Mouse (Mus musculus) naive thymus-derived CD4-positive, alpha-beta T cell, adult 2 months (primary cell): ENCODE data around the gene Zbtb42.

Experiments
- DNase-seq: peaks from one replicate; pipeline ENCODE4 v3.0.0-alpha.2; 2011; ENCODE audit warnings: low read depth

Gene Zbtb42

DNA sequence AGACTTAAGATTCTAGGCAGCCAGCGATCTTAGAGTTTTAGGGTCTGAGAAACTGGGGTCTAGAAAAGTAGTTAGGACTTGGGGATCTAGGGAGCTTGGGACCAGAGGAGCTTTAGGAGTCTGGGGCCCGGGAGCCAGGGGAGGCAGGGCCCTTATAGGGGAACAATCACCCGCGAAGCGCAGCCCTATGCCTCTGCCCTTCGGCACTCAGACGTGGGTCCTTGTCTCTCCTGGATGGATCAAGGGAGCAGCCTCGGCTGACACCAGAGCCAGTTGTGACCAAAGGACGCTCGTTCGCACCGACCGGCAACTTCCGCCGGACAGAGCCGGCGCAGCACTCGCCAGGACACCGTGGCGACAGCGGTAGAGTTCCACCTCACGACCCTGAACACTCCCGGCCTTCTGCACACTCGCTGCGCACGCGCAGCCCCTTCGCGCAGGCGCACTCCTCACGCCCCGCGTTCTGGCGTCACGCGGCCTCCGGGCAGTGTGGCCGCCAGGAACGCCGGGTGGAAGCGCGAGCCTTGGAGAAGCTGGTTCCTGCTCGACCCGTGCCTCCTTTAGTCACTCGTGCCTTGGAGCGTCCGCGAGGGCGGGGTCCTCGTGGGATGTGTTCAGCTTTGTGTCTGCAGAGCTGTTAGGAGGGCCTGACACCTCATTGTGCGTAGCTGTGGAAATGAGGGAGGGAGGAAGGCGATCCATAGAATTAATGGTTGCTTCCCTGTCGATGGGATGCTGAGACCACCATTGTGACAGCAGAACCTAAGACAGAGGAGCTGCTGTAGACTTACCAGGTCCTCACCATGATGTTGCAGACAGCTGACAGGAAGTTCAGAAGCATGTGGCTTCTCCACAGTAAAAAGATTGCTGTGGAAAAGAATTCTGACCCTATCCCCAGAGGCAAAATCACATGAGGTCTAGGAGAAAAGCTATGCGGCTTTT is 14.8 kb downstream of the Zbtb42 start:
- DNase-seq: peak; percentile 94

DNA sequence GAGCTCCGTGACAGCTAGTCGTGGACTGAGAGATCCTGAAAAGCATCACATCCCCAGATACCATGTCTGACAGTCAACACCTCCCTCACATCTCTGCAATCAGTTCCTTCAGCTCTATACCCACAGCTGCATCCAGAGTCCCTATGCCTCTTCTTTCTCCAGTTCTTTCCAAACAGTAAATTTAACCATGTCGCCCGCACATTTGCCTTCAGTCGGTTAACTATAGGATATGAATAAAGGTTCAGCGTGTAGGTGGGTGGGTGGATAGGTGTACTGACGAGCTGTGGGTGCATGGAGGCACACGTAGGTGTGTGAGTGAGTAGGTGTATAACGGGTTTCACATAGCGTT is 15.5 kb downstream of the Zbtb42 start:
- no peak for DNase-seq

GRCm38 (mm10) chr12:112696806-112697425 is 18.3 kb downstream of the Zbtb42 start:
- no peak for DNase-seq

DNA sequence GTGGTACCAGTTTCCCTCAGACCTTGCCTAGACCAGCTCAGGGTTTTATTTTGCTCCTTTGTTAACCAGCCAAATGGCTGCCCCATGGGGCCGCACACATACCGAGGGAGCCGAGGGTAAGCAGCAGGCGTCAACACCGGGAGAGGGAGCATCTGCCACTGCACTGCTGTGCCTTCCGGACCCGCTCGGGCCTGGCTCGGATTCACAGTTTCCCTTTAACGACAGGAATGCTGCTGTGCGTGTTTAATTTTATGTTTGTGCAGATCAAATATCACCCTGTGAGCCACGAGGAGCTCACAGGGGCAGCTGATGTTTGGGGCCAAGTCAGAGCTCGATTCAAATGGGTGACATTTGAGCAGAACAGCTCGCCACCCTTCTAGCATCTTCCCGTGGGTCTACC is 21.9 kb downstream of the Zbtb42 start:
- no peak for DNase-seq

- DNase-seq: no peak
Observed at GRCm38 (mm10) chr12:112702374-112703320, 24.0 kb downstream of the Zbtb42 start.

DNA sequence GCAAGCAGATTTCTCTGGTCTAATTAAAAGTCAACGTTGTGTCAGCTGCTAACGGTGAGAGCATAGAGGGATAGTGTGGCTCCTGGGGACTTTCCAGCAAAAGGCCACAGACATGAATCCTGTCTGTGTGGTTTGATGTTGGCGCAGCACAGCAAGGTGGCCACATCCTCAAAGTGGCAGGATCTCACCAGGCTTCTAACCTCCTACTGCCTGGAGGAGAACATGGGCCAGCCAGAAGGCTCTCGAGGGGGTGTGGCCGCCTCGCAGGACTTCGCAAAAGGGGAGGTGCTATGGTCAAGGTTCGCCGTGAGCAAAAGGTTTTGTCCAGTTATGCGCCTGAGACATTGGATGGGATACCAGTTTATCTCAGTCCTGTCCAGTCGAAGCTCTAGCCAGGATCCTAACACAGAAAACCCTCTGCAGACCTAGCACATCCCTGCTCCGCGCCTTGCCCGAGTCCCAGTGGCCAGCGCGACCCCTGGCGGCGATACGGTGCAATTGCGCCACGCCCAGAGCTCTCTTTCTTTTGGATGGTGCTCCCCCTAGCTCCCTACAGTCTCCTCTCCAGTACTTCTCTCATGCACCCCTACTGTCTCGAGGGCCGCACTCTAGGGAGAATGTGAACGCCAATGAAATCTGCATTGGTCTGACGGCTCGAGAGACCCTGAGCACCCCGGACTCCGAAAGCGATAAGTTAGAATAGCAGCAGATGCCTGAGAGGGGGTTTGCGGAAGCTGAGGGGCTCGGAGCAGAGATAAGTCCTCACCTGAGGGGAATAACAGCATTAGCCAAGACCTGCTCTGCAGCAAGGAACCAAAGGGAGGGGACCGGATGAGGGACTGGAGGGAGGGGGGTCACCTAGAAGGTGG is 28.3 kb downstream of the Zbtb42 start:
- peak; percentile 88 for DNase-seq

GRCm38 (mm10) chr12:112707573-112707869 is 28.9 kb downstream of the Zbtb42 start:
- DNase-seq: no peak

DNA sequence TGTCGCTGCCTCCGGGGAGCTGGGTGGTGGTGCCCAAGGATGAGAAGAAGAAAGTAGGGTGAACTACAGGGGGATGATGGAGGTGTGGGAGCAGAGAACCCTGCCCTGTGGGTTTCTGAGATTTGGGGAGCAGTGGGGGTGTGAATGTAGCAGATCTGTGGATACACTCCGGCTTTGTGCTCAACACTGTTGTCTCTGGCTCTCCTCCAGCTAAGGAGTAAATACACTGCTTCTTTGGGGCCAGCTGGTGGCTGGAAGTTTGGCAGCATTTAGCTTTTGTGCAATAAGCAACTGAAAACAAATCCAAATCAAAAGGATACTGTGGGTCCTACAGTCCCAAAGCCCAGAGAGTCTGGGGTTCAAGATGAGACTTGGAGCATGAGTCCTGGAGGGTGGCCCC is 35.4 kb downstream of the Zbtb42 start:
- DNase-seq: no peak

DNA sequence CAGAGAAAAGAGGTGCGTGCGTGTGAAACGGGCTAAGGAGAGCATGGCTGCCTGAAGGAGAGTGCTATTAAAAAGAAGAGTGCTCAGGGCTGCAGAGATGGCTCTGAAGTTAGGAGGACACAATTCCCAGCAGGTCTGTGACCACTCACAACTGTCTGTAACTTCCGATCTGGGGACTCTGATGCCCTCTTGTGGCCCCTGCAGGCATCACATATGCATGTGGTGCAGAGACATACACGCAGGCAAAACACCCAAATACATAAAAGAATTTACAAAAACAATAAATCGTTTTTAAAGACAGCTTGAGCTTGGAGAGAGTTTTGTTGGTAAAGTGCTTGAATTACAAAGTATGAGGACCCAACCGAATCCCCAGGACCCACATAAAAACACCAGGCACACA is 38.5 kb downstream of the Zbtb42 start:
- peak; percentile 69 for DNase-seq

- no peak for DNase-seq
Observed at GRCm38 (mm10) chr12:112718995-112719394, 40.4 kb downstream of the Zbtb42 start.

DNA sequence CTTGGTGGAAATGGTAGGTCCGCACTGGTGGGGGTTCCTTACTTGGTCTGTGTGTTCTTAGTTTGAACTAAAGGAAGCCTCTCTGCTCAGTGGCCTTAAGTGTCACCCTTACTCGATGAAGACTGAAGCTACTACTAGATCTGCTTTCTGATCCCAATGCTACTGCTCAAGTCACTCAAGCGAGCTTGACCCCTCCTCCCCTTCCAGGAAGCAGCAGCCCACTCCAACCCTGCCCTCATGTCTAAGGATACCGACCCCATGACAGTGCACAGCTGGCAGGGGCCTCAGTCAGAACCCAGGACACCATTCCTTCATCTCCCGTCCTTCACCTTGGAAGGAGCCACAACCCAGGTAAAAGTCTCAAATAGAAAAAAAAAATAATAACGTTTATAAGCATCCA is 41.6 kb downstream of the Zbtb42 start, which contains the start of gene Cep170b:
TSS of gene Cep170b (plus strand) at position 240 of the 400 bp plus-strand sequence.
- DNase-seq: no peak

DNA sequence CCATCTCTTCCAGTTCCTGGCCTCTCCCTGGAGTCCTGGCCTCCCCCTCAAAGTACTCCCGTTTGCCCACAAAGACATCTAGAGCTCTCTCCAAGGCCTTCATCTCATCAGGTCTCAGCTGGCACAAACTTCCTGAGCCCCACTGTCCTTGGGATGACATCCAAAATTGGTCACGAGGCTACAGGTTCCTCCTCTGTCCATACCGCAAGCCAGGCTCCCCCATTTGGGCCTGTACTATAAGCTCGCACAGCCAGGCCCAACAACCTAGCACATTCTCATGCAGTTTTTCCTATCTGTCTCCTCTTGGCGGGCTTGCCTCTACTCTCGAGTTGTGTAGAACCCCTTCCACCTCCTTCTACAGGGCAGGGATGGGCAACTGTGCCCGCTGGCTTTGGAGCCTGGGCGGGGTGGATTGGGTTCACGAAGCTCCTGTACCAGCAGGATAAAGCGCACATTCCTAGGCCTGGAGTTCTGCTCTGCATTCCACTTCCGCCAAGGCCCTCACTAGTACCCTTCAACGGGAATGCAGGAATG is 42.3 kb downstream of the Zbtb42 start:
- DNase-seq: no peak

DNA sequence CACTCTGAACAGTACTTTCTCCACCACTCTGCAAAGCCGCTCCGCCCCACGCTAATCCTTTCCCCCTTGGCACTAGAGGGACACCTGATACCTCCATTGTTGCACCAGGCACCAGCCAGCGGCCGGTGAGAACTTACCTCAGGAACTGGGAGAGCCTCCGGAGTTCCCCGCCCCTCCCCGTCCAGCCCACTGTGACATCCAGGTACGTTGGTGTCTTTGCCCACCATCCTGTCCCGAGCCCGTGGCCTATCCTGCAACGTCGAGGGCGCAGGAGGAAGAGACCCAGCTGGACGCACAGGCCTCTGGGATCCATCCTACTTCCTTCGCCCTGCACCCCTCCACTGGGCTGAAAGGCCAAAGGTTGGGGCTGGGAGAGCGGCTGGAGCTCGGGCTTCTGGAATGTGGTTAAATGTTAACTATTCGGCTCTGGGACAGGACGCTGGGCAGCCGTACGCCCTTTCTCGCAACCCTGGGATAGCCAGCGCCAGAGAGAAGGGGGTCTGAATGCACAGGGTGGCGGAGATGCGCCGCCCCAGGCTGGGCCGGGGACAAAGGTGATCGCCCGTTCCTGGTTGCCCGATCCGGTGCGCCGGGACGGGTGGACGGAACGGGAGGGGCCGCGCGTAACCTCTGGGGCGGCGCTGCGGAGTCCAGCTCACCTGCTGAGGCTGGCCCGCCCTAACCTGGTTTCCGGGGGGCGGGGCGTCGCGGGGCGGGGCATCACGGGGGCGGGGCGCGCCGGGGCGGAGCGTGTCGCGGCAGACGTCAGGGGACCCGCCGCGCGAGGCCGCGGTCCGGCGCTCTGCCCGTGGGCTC is 43.0 kb downstream of the Zbtb42 start:
- peak; percentile 72 for DNase-seq

GRCm38 (mm10) chr12:112722240-112723027 is 43.8 kb downstream of the Zbtb42 start:
- DNase-seq: peak; percentile 60

DNA sequence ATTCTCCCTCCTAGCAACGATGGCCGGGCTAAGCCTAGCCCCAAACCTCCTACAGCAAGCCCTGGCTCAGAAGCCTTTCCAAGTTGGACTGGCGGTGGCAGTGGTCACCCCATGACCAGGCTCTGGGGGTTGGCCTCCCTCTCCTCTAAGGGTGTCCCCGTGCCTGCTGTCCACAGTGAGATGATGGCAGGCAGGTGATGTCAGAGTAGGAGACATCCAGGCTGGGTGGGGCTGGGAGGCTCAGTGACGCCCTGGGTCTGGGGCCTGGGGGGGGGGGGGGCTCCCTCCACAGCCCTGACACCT is 44.4 kb downstream of the Zbtb42 start:
- DNase-seq: no peak

GRCm38 (mm10) chr12:112723445-112723844 is 44.8 kb downstream of the Zbtb42 start:
- no peak for DNase-seq

- DNase-seq: peak; percentile 88
Observed at GRCm38 (mm10) chr12:112724077-112724805, 45.6 kb downstream of the Zbtb42 start.

DNA sequence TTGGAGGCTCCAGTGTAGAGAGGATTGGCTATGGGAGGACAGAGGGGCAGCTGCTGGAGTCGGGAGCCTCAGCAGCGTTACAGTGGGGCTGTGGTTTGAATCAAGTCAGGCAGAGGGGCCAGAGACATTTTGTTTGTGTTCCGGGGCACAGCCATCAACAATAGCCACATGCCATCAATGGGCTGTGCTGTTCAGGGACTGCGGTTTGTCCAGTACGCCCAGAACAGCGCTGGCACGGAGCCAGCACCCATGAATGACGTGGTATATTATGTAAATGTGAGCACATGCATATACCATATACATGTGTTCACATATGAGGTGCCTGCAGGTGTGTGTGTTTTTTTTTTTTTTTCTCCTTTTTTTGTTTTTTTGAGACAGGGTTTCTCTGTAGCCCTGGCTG is 49.2 kb downstream of the Zbtb42 start:
- DNase-seq: no peak

- no peak for DNase-seq
Observed at GRCm38 (mm10) chr12:112730808-112731207, 52.2 kb downstream of the Zbtb42 start.
